Mouse (Mus musculus): ENCODE measurements around the gene Fkrp. TPM values are rescaled to one million over a fixed set of nuclear protein-coding genes. Genes with fewer than 3 reads are reported as not detected.

Gene Fkrp
- polyA plus RNA-seq, 1 experiment, result 47.7 TPM

DNA sequence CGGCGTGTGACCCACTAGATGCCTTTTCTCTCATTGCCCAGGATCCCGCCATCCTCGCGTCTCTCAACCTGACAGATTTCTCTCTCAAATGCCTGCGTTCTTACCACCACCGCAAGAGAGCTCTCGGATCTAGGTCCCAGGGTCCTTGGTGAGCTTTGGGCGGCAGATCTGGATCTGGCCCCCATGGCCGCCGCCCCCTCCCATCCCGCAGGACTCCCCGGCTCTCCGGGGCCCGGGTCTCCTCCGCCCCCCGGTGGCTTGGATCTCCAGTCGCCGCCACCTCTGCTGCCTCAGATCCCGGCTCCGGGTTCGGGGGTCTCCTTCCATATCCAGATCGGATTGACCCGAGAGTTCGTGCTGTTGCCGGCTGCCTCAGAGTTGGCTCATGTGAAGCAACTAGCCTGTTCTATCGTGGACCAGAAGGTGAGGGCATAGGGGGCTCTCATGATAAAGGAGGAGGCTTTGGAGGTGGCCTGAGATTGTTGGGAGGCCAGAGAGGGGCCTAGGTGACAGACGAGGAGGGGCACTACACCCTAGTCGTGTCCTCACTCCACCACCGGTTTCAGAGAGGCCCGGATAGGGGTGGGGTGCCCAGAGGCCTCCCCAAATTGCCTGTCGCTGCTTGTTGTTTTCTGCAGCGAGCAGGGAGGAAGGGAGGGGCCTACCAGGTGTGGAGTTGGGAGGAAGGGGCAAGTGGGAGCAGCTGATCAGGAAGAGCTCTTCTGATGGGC, 27.1 kb upstream of the Fkrp start:
- TF ChIP-seq POLR2A (IDR thresholded peaks at IDR 0.05; ENCODE audit: borderline replicate concordance, extremely low read depth, insufficient read depth, insufficient read length, poor library complexity, severe bottlenecking) (no peak), CTCF (IDR thresholded peaks at IDR 0.05; ENCODE audit: borderline replicate concordance, extremely low read depth, insufficient read depth, insufficient read length) (no peak)
- peak; percentile 31 for DNase-seq (ENCODE audit: low read depth)

GRCm38 (mm10) chr7:16842645-16843063, 26.1 kb upstream of the Fkrp start, which contains the start of gene Prkd2:
Prkd2 (plus strand) TSS chr7:16842902.
- no peak for TF ChIP-seq POLR2A (IDR thresholded peaks at IDR 0.05; ENCODE audit: borderline replicate concordance, extremely low read depth, insufficient read depth, insufficient read length, poor library complexity, severe bottlenecking)
- TF ChIP-seq CTCF (IDR thresholded peaks at IDR 0.05; ENCODE audit: borderline replicate concordance, extremely low read depth, insufficient read depth, insufficient read length), result no peak
- DNase-seq (ENCODE audit: low read depth), result peak; percentile 95

DNA sequence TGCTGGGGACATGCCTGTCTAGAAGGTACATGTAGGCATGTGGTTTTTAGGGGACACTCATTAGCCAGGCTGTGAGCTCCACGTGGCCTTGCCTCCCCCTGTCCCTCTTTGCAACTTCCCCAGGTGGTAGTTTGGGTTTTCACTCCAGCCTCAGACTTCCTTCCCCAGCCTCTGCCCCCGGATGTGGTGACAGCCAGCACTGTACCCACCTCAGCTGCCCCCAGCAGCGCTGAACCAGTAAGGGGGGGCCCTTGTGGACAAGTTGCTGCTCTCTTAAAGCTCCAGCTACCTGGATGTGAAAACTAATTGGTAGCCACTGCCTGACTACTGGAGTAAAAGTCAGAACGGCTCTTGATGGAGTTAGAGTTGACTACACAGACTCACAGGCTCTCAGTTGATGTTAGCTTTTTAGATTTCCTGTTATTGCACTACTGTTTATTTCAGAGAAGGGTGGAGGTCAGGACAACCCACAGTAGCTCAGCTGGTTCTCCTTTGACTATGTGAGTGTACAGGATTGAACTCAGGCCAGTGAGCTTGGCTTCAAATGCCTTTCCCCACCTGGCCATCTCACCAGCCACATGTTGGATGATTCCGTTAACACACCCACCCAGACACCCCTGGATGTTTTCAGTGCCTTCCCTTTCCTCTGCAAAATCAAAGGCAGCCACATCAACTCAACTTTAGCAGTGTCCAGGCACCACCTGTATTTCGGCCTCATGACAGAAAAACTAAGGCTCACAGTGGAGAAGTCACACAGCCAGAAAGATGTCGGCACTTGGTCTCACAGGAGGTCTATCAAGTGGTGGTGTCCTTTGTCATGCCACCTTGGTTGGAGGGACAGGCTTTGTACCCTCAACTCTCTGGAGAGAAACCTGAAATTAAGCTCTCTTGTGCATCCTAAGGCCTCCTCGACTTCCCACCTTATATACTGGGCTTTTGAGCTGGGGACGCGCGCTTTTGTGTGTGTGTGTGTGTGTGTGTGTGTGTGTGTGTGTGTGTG, 25.3 kb upstream of the Fkrp start:
- peak; percentile 11 for DNase-seq (ENCODE audit: low read depth)

GRCm38 (mm10) chr7:16841078-16841477, 24.5 kb upstream of the Fkrp start:
- no peak for DNase-seq (ENCODE audit: low read depth)
- no peak for TF ChIP-seq POLR2A (IDR thresholded peaks at IDR 0.05; ENCODE audit: borderline replicate concordance, extremely low read depth, insufficient read depth, insufficient read length, poor library complexity, severe bottlenecking)
- TF ChIP-seq CTCF (IDR thresholded peaks at IDR 0.05; ENCODE audit: borderline replicate concordance, extremely low read depth, insufficient read depth, insufficient read length), result no peak

More for the DNA sequence above, 25.3 kb upstream of the Fkrp start:
- TF ChIP-seq CTCF (IDR thresholded peaks at IDR 0.05; ENCODE audit: borderline replicate concordance, extremely low read depth, insufficient read depth, insufficient read length) (no peak), POLR2A (IDR thresholded peaks at IDR 0.05; ENCODE audit: borderline replicate concordance, extremely low read depth, insufficient read depth, insufficient read length, poor library complexity, severe bottlenecking) (no peak)

GRCm38 (mm10) chr7:16840109-16840491, 23.6 kb upstream of the Fkrp start:
- DNase-seq (ENCODE audit: low read depth), result no peak
- no peak for TF ChIP-seq CTCF (IDR thresholded peaks at IDR 0.05; ENCODE audit: borderline replicate concordance, extremely low read depth, insufficient read depth, insufficient read length)
- no peak for TF ChIP-seq POLR2A (IDR thresholded peaks at IDR 0.05; ENCODE audit: borderline replicate concordance, extremely low read depth, insufficient read depth, insufficient read length, poor library complexity, severe bottlenecking)

DNA sequence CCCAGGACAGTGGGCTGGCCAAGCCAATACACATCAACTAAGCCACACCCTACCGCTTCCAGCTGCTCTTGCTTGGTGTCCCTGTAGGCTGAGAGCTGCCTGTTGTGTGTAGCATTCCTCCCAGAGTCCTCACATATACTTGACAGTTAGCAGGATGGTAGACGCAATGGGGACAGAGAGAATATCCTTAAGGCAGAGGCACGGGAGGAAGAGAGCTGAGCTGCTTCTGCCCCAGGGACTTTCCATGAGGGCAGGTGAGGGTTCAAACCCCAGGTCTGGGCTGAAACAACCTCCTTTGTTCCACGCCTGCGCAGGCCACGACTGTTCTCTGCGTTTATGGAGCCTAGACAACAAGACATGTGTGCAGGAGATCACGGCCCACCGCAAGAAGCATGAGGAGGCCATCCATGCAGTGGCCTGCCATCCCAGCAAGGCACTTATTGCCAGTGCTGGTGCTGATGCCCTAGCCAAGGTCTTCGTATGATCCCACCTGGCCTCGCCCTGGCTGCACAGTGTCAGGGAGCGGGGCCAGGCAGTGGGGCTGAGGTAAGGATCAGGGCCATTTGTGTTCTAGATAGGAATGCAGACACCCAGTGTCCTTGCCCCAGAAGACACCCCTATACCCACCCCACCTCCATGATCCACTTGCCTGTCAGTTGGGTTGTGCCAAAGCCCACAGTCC, 23.0 kb upstream of the Fkrp start:
- no peak for DNase-seq (ENCODE audit: low read depth)
- no peak for TF ChIP-seq CTCF (IDR thresholded peaks at IDR 0.05; ENCODE audit: borderline replicate concordance, extremely low read depth, insufficient read depth, insufficient read length)
- no peak for TF ChIP-seq POLR2A (IDR thresholded peaks at IDR 0.05; ENCODE audit: borderline replicate concordance, extremely low read depth, insufficient read depth, insufficient read length, poor library complexity, severe bottlenecking)

DNA sequence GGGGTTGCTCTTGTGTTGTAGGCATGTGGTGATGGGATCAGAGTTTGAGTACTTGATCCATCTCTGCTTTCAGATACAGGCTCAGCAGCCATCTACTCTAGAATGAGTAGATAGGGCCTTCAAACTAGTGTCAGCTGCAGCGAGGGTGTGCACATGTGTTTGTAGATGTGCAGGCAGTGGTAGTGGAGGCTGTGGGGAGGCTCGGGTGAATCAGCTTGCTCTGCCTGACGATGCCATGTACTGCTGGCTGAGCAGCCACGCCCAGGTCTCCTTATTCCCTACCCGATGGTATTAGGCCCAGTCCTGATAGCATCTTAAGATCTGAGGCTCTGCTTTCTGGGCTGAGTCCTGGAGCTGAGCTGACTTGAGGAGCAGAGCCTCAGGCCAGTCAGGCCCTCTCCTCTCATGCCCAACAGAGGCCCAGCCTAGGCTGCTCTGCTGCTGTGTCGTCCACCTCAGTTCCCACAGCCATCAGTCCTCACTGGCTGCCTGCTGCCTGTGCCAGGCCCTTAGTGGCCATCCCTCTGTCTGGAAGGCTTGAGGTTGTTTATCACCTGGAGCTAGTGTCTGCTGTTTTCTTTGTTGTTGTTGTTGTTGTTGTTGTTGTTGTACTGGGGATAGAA, 22.4 kb upstream of the Fkrp start:
- no peak for TF ChIP-seq POLR2A (IDR thresholded peaks at IDR 0.05; ENCODE audit: borderline replicate concordance, extremely low read depth, insufficient read depth, insufficient read length, poor library complexity, severe bottlenecking)
- no peak for TF ChIP-seq CTCF (IDR thresholded peaks at IDR 0.05; ENCODE audit: borderline replicate concordance, extremely low read depth, insufficient read depth, insufficient read length)
- no peak for DNase-seq (ENCODE audit: low read depth)

- TF ChIP-seq CTCF (IDR thresholded peaks at IDR 0.05; ENCODE audit: borderline replicate concordance, extremely low read depth, insufficient read depth, insufficient read length) (no peak), POLR2A (IDR thresholded peaks at IDR 0.05; ENCODE audit: borderline replicate concordance, extremely low read depth, insufficient read depth, insufficient read length, poor library complexity, severe bottlenecking) (no peak)
- DNase-seq (ENCODE audit: low read depth), result no peak
Observed at GRCm38 (mm10) chr7:16837916-16838803, 21.6 kb upstream of the Fkrp start.

- DNase-seq (ENCODE audit: low read depth), result no peak
- TF ChIP-seq POLR2A (IDR thresholded peaks at IDR 0.05; ENCODE audit: borderline replicate concordance, extremely low read depth, insufficient read depth, insufficient read length, poor library complexity, severe bottlenecking), result no peak
Observed at GRCm38 (mm10) chr7:16830449-16830848, 13.9 kb upstream of the Fkrp start.

GRCm38 (mm10) chr7:16827274-16827673, 10.7 kb upstream of the Fkrp start:
- TF ChIP-seq CTCF (IDR thresholded peaks at IDR 0.05; ENCODE audit: borderline replicate concordance, extremely low read depth, insufficient read depth, insufficient read length) (no peak), POLR2A (IDR thresholded peaks at IDR 0.05; ENCODE audit: borderline replicate concordance, extremely low read depth, insufficient read depth, insufficient read length, poor library complexity, severe bottlenecking) (no peak)
- no peak for DNase-seq (ENCODE audit: low read depth)

Data from brain, embryonic 14.5 days (tissue).